9 mouse cellular contexts compared by ENCODE assay signal in the genomic region with DNA sequence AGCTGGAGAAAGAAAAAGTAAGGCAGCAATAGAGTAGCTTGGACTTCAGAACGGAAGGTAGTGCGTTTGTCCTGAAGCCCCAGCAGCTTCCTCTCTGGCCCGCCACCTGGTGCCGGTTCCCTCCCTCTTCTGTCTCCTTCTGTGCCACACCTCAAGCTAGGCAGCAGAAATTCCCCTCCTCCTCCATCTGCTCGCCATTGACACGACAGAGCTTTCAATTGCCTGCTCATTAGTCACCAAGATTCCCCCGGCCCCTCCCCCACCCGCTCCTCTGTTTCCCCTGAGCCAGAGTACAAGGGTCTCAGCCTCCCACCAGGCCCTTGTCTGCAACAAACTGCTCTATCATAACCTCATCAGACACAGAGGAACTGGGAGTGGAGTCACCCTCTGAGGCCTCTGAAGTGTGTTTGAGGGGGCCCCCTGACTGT. TPM values are rescaled to one million over a fixed set of nuclear protein-coding genes. Genes with fewer than 3 reads are reported as not detected.
DNase-seq lines count a peak whose midpoint lies in the region; ATAC-seq lines count a peak whose summit lies in the region.
"Had no signal": no experiment of that assay in that cellular context is flagged by ENCODE, and none has a peak within 500 bp of the region (broad histone marks: within the 10 kb centered on the region; RNA-seq: fewer than 3 reads in every experiment).

No protein-coding gene starts in this region.

- peaks cover 13% of the 10 kb centered on the region for H3K4me1 ChIP-seq in kidney, embryonic 14.5 days (ENCODE audit: control insufficient read depth, insufficient read depth, low read length)
- H3K4me1 ChIP-seq in embryonic facial prominence, embryonic 12.5 days: peaks cover 43% of the 10 kb centered on the region
- H3K4me1 ChIP-seq in limb, embryonic 11.5 days (ENCODE audit: control insufficient read depth, insufficient read depth, low read length): peaks cover 30% of the 10 kb centered on the region
- no peaks in the 10 kb centered on the region for H3K4me1 ChIP-seq in midbrain, embryonic 16.5 days (ENCODE audit: control insufficient read depth, insufficient read depth, low read length)

- H3K4me3 ChIP-seq in kidney, embryonic 14.5 days (ENCODE audit: low read length): no peak overlapping the region
- H3K4me3 ChIP-seq in embryonic facial prominence, embryonic 12.5 days: no peak overlapping the region
- H3K4me3 ChIP-seq in limb, embryonic 11.5 days (ENCODE audit: low read depth, low read length): no peak overlapping the region
- no peak overlapping the region for H3K4me3 ChIP-seq in midbrain, embryonic 16.5 days (ENCODE audit: low read depth, low read length)

- ATAC-seq in kidney, embryonic 14.5 days (ENCODE audit: low FRiP score, low TSS enrichment): peak; percentile 70
- 0 out of 2 replicates have a peak, but pooled peaks have one; percentile 41 for ATAC-seq in embryonic facial prominence, embryonic 12.5 days (ENCODE audit: insufficient number of reproducible peaks, insufficient read depth, low FRiP score, low TSS enrichment)
- ATAC-seq in limb, embryonic 11.5 days (ENCODE audit: insufficient number of reproducible peaks, low FRiP score, low TSS enrichment, low read depth): peak; percentile 61; the same call in 1 of the 2 replicates
- peak; percentile 42; the same call in 1 of the 2 replicates for ATAC-seq in midbrain, embryonic 16.5 days
- ATAC-seq: Patski had no signal

- H3K4me2 ChIP-seq in kidney, embryonic 14.5 days (replicated peaks; ENCODE audit: low read depth, low read length): no peak overlapping the region; the same call in 1 of the 2 replicates
- no peak overlapping the region for H3K4me2 ChIP-seq in embryonic facial prominence, embryonic 12.5 days (replicated peaks)
- peak overlapping the region; percentile 5; the same call in 1 of the 2 replicates for H3K4me2 ChIP-seq in limb, embryonic 11.5 days (ENCODE audit: low read depth, severe bottlenecking)
- H3K4me2 ChIP-seq in midbrain, embryonic 16.5 days (ENCODE audit: low read length): no peak overlapping the region

- no peaks in the 10 kb centered on the region for H3K27me3 ChIP-seq in kidney, embryonic 14.5 days (ENCODE audit: control insufficient read depth, insufficient read depth, low read length)
- no peaks in the 10 kb centered on the region for H3K27me3 ChIP-seq in embryonic facial prominence, embryonic 12.5 days
- no peaks in the 10 kb centered on the region; the same call in 1 of the 2 replicates for H3K27me3 ChIP-seq in limb, embryonic 11.5 days (ENCODE audit: control insufficient read depth, insufficient read depth, low read length)
- no peaks in the 10 kb centered on the region for H3K27me3 ChIP-seq in midbrain, embryonic 16.5 days (ENCODE audit: control insufficient read depth, insufficient read depth, low read depth, low read length)
- H3K27me3 ChIP-seq: Patski had no signal

- H3K9me3 ChIP-seq in kidney, embryonic 14.5 days (ENCODE audit: control insufficient read depth, low read length): no peaks in the 10 kb centered on the region
- no peaks in the 10 kb centered on the region for H3K9me3 ChIP-seq in embryonic facial prominence, embryonic 12.5 days
- no peaks in the 10 kb centered on the region for H3K9me3 ChIP-seq in limb, embryonic 11.5 days (ENCODE audit: control insufficient read depth, low read length)
- H3K9me3 ChIP-seq in midbrain, embryonic 16.5 days (replicated peaks; ENCODE audit: control insufficient read depth, low read length, poor library complexity, severe bottlenecking): no peaks in the 10 kb centered on the region

- WGBS in kidney, embryonic 14.5 days: 6% methylated on average over 8 of the region's 8 CpGs
- 8% methylated on average over 8 of the region's 8 CpGs for WGBS in embryonic facial prominence, embryonic 12.5 days
- WGBS in limb, embryonic 11.5 days: 4% methylated on average over 8 of the region's 8 CpGs
- whole genome bisulfite sequencing in midbrain, embryonic 16.5 days: 10% methylated on average over 8 of the region's 8 CpGs

- no peak for DNase-seq in kidney, postnatal 36 days
- peak; percentile 80 for DNase-seq in limb, embryonic 11.5 days (ENCODE audit: low spot score)
- no peak for DNase-seq in urinary bladder, postnatal 14 days (ENCODE audit: low spot score)
- DNase-seq in right cerebral cortex, postnatal 25 days: no peak
- no peak for DNase-seq in layer of hippocampus, postnatal 36 days

- H3K27ac ChIP-seq in kidney, embryonic 14.5 days (ENCODE audit: low read depth, low read length): peak overlapping the region; percentile 0; the same call in 1 of the 2 replicates
- H3K27ac ChIP-seq in embryonic facial prominence, embryonic 12.5 days: peak overlapping the region; percentile 94
- peak overlapping the region; percentile 81 for H3K27ac ChIP-seq in limb, embryonic 11.5 days (replicated peaks; ENCODE audit: low read depth, low read length)
- H3K27ac ChIP-seq in midbrain, embryonic 16.5 days (ENCODE audit: low read length): no peak overlapping the region

- H3K36me3 ChIP-seq in kidney, embryonic 14.5 days (ENCODE audit: control insufficient read depth, insufficient read depth, low read length): no peaks in the 10 kb centered on the region
- no peaks in the 10 kb centered on the region for H3K36me3 ChIP-seq in embryonic facial prominence, embryonic 12.5 days
- H3K36me3 ChIP-seq in limb, embryonic 11.5 days (ENCODE audit: control insufficient read depth, insufficient read depth, low read length): no peaks in the 10 kb centered on the region
- H3K36me3 ChIP-seq in midbrain, embryonic 16.5 days (ENCODE audit: control insufficient read depth, insufficient read depth, low read length): no peaks in the 10 kb centered on the region

- no peak overlapping the region for H3K9ac ChIP-seq in kidney, embryonic 14.5 days (ENCODE audit: low read depth, low read length)
- 0 out of 2 replicates have a peak overlapping the region, but pooled peaks have one; percentile 15 for H3K9ac ChIP-seq in embryonic facial prominence, embryonic 12.5 days
- no peak overlapping the region for H3K9ac ChIP-seq in limb, embryonic 11.5 days (ENCODE audit: low read length)
- H3K9ac ChIP-seq in midbrain, embryonic 16.5 days (ENCODE audit: low read depth, low read length): no peak overlapping the region

RNA-seq across cellular contexts. Expression of gene 1700122O11Rik, which starts 48.1 kb away (rescaled TPM):
- not detected in 2 replicates for polyA plus RNA-seq in kidney, embryonic 14.5 days (2014; fragmentation: Nextera tagmentation; extraction: Ambion mirVana)
- polyA plus RNA-seq in embryonic facial prominence, embryonic 12.5 days (2016; fragmentation: Nextera tagmentation; extraction: Ambion mirVana): not detected in 2 replicates
- polyA plus RNA-seq in limb, embryonic 11.5 days (2014; fragmentation: Nextera tagmentation; extraction: Ambion mirVana): not detected in 2 replicates
- not detected in 2 replicates for polyA plus RNA-seq in midbrain, embryonic 16.5 days (2015; fragmentation: Nextera tagmentation; extraction: Ambion mirVana)
- total RNA-seq in layer of hippocampus, postnatal 36 days (2021): not detected
- polyA plus RNA-seq: Patski had no signal
